Mouse (Mus musculus) gastrocnemius, adult 18-20 months (tissue): ENCODE measurements around the gene Ttc23. TPM values are rescaled to one million over a fixed set of nuclear protein-coding genes. Genes with fewer than 3 reads are reported as not detected.
A peak's percentile ranks its signal among the peaks of the same experiment; 100 is the strongest.

Source experiments
- DNase-seq: peaks from one replicate; pipeline ENCODE4 v3.0.0; 2021; ENCODE audit warnings: low spot score
- microRNA-seq: library from miRNA; unstranded; fragments of <30 nt; microRNA quantifications from one replicate; pipeline ENCODE4 v1.2.0, GENCODE M21; 2021
- total RNA-seq, 2 experiments: library from RNA; stranded (reverse); gene quantifications; 2 replicates each; pipeline ENCODE4 v1.2.3; 2021

Ttc23 gene
- total RNA-seq, 2 experiments from 2014 or later: 18.6 to 19.2 TPM

DNA sequence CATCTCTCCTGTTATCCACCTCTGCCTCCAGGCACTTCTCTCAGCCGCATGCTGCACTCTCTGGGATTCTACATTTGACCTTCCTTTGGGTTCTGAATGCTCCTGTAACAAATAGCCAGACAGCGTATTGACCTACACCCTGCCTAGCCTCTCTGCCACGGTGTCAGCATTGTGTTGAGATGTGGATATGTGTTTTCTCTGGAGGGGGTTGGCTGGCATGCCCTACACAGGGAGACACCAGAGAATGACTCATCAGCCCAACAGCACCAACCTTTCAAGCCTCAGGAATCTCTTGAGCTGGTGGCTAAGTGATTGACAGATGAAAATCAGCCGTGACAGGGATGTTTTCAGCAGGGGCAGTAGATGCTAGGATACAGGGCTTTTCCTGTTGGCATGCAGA is 153.8 kb downstream of the Ttc23 start:
- DNase-seq: no peak

DNA sequence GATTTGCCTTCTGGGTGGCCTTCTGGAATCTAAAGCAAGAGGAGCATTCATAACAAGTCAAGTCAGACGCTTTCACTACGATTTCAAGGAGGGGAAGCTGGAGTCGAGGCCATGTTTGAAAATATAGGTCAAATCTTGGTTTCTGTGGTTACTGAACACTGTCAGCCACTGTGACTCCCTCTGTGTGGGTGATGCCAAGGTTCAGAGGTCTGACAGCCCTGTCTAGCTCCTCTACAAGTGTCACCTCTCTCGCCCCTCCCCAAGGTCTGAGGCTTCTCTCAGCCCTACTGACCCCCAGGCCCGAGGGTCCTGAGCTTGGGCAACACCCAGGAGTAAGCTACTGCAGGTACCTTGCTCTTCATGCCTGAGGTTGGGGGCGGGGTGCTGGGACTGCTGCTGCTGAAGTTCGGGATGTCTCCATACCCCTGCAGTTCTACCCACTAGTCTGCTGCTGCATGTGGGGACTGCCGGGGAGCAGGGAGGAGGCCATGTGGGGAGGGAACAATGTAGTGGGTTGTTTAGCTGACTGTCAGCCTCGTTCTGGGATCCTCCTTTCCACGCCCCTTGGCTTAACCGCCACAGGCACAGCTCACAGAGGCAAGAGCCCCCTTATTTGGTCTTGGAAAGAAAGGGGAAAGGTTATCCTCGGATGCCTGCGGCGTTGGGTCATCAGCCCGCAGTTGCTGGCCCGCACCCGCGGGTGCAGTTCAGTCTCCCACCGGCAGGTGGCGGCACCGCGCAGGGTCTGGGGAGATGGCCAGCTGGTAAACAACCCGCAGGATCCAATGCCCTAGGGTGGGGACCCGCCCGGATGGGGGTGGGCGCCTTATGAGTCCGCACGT is 156.0 kb downstream of the Ttc23 start:
- DNase-seq: peak; percentile 83

DNA sequence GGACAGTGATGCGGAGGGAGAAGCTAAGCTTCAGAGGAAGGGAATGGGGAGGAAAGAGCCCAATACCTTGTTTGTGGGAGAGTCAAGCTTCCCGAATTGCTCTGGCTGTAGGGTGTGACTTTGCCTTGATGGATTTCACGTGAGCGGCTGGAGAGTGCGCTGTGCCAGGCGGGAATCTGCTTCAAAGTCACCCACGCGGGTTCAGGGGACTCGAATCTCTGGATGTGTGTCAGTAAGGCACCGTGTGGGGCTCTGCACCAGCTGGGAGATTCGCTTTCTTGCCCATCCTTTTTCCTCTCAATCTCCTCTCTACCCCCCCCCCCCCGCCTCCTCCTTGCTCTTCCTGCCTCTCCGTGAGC is 156.6 kb downstream of the Ttc23 start:
- DNase-seq: no peak

Small RNAs within 50 kb of the gene (microRNA-seq; reads per million reads assigned to microRNA genes)
- not detected for gene Gm23844

Other genes starting within 250 kb of the Ttc23 start
- 10 to 100 TPM; 18.2 to 26.1 TPM for gene Lrrc28, start 2.1 kb upstream of the Ttc23 start, total RNA-seq
- 100 to 1,000 TPM; 384 to 452 TPM for gene Synm, start 112.3 kb downstream of the Ttc23 start, total RNA-seq